ENCODE assay signal across 10 mouse cellular contexts in the genomic region with DNA sequence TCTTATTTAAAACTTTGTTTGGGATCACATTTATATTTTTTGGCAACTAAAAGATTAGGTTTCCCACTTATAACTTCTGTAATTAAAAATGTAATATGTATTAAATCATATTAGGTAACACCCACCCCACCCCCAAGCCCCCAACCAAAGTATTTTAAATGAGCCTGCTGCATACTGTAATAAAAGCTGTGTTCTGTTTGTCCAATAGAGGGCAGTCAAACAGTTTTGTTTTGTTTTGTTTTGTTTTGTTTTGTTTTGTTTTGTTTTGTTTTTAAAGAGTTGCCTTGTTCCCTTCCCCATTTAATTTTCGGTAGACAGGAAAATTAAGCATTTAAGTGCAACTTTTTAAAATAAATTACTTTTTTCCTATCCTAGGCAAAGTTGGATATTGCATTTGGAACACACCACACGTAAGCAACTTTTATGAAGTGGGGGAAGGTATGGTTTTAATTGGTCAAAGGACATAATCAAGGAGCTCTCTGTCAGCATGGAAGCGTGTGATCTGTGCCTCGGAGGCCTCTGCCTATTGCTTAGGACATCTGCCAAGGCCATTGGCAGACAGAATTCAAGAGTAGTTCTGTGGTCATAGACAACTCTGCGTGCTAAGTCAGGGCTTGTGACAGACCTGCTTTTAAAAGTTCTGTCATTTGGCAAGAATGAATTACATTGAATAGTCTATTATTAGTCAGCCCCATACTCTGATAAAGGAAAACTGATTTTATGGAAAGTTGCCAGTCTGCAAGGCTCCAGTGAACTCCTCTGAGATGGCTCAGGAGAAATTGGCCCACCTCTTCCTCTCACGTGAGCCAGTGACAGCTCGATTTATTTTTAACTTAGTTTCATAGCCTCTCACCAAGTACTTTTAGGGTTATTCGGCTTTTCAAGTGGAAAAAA. TPM values are rescaled to one million over a fixed set of nuclear protein-coding genes. Genes with fewer than 3 reads are reported as not detected.
DNase-seq lines count a peak whose midpoint lies in the region; TF ChIP-seq lines count a peak whose summit lies in the region.
"Had no signal": no experiment of that assay in that cellular context is flagged by ENCODE, and none has a peak within 500 bp of the region (broad histone marks: within the 10 kb centered on the region; RNA-seq: fewer than 3 reads in every experiment).

No protein-coding gene starts in this region.

- H3K27me3 ChIP-seq in spleen, adult 2 months (ENCODE audit: control insufficient read depth, insufficient read depth, low read length): no peaks in the 10 kb centered on the region
- H3K27me3 ChIP-seq: lung, embryonic 15.5 days; neural tube, embryonic 12.5 days had no signal

- no peak overlapping the region for H3K4me3 ChIP-seq in spleen, adult 2 months (ENCODE audit: extremely low read depth, insufficient read depth, insufficient read length)
- H3K4me3 ChIP-seq: lung, embryonic 15.5 days; neural tube, embryonic 12.5 days had no signal

- peak; percentile 19 for DNase-seq in gastrocnemius, postnatal 14 days
- no peak for DNase-seq in gastrocnemius, postnatal 36 days
- peak in 1 of 2 experiments; percentile 39 for DNase-seq in spleen, adult 2 months (ENCODE audit: low read depth in 1 of 2, low spot score in 2 of 2)
- no peak for DNase-seq in spleen, postnatal 10 days (ENCODE audit: low spot score in 2 of 2)
- DNase-seq in heart, postnatal 36 days: peak; percentile 37 to 39
- no peak for DNase-seq in embryo, embryonic 11 days
- no peak for DNase-seq in c-Kit-positive CD71-positive TER-119-positive erythroid progenitor cells, embryonic 14.5 days (ENCODE audit: low spot score)
- no peak for DNase-seq in spleen, postnatal 14 days (ENCODE audit: low spot score in 2 of 2)

- H3K4me1 ChIP-seq in spleen, adult 2 months (ENCODE audit: control insufficient read depth, insufficient read depth, insufficient read length): peaks cover 5% of the 10 kb centered on the region; the same call in 1 of the 2 replicates

- intact Hi-C loops in gastrocnemius, postnatal 14 days (cut with DNase I; ENCODE audit: low total_unique reads): loop anchor here (5.0 kb wide), 2 partner anchors 60 to 200 kb away; partner anchors contain the start of gene Kcnk13
- intact Hi-C loops in gastrocnemius, postnatal 36 days (cut with DNase I): loop anchor here (5.0 kb wide), 1 partner anchor 60 kb away; the partner anchor contains the start of gene Kcnk13
- intact Hi-C loops in heart, postnatal 36 days (cut with DNase I): loop anchor here (2.0 kb wide), 1 partner anchor 63 kb away; the partner anchor contains the start of gene Kcnk13

- H3K36me3 ChIP-seq in spleen, adult 2 months (ENCODE audit: control insufficient read depth, insufficient read depth, low read length): 0 out of 2 replicates have a peak, but pooled peaks cover 1% of the 10 kb centered on the region

- TF ChIP-seq POLR2A in spleen, adult 2 months (IDR thresholded peaks at IDR 0.05; ENCODE audit: low read depth, low read length): no peak

- 54% methylated on average over 8 of the region's 8 CpGs for WGBS in spleen, adult 2 months

- H3K27ac ChIP-seq in spleen, adult 2 months (ENCODE audit: insufficient read depth, low read length): peak overlapping the region; percentile 74
- H3K27ac ChIP-seq: lung, embryonic 15.5 days; neural tube, embryonic 12.5 days had no signal

- TF ChIP-seq CTCF in spleen, adult 2 months (IDR thresholded peaks at IDR 0.05; ENCODE audit: extremely low read depth, insufficient read depth, insufficient read length, insufficient replicate concordance): no peak

RNA-seq across cellular contexts. Expression of gene Tdp1, which starts 17.9 kb away (rescaled TPM):
- total RNA-seq in gastrocnemius, postnatal 14 days (2021): 1 to 10 TPM; 4.1 to 6.5 TPM
- total RNA-seq in gastrocnemius, postnatal 36 days (2021): 1 to 10 TPM; 2.9 to 4.0 TPM
- 8.8 and 12.3 TPM in 2 replicates for polyA plus RNA-seq in spleen, adult 2 months (2012; rRNA removed)
- 10 to 100 TPM in 1 of 2 experiments, 1 to 10 TPM in 1; 8.6 to 10.1 TPM for total RNA-seq in heart, postnatal 36 days (2021)

RNA-seq across cellular contexts. Expression of gene Efcab11, which starts 18.0 kb away (rescaled TPM):
- total RNA-seq in gastrocnemius, postnatal 14 days (2021): under 1 TPM; 0.66 to 0.74 TPM
- not detected for total RNA-seq in gastrocnemius, postnatal 36 days (2021)
- polyA plus RNA-seq in spleen, adult 2 months (2012; rRNA removed): 0.18 and 0.34 TPM in 2 replicates
- not detected for total RNA-seq in heart, postnatal 36 days (2021)

Comparison
In these comparisons a context has a peak if more than half of its experiments do, and no peak if none do; other contexts are left out.
1. DNase-seq: peak in gastrocnemius, postnatal 14 days (single experiment) and heart, postnatal 36 days (2 of 2); none in gastrocnemius, postnatal 36 days (0 of 2), spleen, postnatal 10 days (0 of 2), embryo, embryonic 11 days (single experiment), c-Kit-positive CD71-positive TER-119-positive erythroid progenitor cells, embryonic 14.5 days (single experiment) and spleen, postnatal 14 days (0 of 2).